Mouse (Mus musculus) layer of hippocampus, adult 11-12 months (tissue): Measurements from ENCODE around the gene Chsy1.

Experiments
- DNase-seq: peaks from one replicate; pipeline ENCODE4 v3.0.0; 2022; ENCODE audit warnings: low spot score

Gene Chsy1

DNA sequence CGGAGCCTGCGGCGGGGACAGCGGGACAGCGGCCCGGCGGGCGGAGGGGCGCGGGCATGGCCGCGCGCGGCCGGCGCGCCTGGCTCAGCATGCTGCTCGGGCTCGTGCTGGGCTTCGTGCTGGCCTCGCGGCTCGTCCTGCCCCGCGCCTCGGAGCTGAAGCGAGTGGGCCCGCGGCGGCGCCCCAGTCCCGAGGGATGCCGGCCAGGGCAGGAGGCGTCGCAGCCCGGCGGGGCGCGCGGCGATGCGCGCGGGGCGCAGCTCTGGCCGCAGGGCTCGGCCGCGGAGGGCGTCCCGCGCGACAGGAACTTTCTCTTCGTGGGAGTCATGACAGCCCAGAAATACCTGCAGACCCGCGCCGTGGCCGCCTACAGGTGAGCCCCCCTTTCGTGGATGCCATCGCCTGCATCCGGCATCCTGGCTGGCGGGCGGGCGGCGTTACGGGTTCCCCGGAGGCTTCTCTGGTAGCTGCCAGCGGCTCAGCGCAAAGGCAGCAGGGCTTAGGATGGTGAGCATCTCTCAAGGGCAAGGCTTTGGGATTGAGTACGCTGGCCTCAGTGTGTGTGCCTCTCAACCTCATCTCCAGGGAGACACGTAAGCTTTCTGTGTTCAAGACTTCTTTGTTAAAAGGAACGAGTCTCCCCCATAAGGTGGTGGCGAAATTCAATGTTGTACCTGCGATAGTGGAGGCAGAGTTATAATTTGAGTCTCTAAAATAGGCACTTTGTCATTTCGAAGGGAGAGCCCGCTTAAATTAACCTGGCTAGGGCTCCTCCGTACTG is 730 bp downstream of the Chsy1 start:
- DNase-seq: no peak

DNA sequence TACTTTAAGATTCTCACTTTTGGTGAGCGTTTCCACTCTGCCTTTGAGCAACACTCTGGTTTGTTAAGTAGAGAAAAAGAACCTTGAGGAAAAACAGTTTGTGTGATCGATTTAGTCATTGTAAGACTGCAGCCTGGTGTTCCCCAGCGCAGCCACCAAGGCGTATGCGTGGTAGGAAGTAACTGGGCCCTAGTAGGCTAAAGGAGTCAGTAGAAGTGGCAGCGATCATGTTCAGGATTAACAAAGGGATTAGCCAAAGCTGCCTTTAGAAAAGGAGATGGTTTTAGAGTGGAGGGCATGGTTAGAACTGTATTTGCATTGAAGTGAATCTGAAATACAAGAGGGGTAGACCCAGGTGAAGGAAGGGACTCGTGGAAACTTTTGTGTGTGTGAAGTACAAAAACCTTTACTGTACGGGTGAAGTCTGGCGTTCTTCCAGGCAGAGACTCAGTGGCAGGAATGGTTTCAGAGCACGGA is 1.4 kb downstream of the Chsy1 start:
- DNase-seq: no peak

DNA sequence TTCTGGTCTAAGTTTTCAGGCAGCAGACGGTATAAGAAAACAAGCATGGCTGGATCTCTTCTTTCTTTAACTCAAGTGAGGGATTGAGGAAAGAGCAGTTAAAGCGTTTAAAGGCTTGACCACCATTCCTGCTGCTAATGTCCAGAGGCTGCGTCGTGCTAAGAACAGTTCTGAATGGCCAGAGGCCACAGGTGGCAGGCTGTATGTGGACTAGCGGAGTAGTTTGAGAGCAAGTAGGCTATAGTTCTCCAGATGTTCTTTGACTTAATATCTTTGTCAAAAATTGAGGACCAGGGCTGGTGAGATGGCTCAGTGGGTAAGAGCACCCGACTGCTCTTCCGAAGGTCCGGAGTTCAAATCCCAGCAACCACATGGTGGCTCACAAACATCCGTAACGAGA is 1.9 kb downstream of the Chsy1 start:
- DNase-seq: no peak

DNA sequence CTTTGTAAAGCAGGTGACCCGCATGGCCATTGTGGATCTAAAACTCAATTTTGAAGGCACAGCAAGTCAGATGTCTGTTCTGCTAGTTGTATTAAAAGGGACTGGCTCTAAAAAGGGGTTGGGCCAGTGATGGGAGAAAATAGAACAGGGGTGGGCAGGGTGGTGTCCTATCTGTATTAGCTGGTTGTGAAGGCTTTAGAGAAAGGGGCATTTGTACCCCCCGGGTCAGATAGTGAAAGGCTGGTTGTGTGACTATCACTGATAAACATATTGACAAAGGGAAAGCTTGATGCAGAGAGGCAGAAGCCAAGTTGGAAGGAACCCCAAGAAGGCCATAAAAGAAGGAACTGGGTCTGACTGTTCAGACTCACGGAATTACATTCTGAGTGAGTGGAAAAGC is 4.2 kb downstream of the Chsy1 start:
- DNase-seq: no peak

DNA sequence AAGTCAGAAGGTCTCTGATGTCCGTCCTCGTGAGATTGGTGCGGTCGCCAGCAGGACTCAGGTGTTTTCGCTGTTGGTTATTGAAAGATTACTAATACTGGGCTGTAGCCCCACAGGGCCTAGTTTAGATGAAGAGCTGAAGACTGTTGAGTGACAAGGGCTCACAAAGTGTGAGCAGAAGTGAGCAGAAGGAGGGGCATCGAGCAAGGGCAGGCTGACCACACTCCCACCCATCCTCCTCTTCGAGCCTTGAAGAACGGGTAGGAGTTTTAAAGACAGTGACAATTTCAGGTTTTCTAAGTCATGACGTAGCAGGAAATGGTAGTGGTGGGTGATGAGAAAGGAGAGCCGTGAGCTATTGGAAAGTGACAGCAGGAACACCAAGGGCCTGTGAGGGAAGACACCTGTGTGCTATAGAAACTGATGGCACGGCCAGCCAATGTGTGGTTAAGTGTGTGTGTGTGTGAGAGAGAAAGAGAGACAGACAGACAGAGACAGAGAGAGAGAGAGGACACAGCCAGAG is 6.6 kb downstream of the Chsy1 start:
- DNase-seq: no peak

DNA sequence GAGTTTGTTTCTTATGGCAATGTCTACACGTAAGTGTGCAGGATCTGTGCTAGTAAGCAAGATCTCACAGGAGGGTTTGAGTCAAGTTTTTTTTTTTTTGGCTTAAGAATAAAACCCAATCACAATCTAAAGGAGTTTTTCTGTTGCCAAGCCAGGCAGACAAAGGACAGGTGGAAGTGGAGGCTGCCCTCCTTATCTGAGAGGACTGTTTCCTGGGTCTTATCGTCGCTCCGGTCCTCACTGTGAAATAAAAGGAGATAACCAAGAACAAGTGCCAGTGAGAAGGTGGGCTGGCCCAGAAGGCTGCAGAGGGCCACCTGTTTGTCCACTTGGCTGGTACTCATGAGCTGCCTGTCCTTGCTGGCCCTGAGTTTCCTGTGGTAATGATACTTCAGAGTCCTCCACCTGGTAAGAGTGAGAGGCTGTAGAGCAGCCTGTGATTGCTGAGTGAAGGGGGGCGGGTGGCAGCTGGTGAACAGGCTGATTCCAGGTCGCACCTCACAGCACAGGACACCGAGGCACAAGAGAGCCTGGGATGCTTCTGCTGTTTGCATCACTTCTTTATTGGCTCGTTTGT is 7.7 kb downstream of the Chsy1 start:
- no peak for DNase-seq

DNA sequence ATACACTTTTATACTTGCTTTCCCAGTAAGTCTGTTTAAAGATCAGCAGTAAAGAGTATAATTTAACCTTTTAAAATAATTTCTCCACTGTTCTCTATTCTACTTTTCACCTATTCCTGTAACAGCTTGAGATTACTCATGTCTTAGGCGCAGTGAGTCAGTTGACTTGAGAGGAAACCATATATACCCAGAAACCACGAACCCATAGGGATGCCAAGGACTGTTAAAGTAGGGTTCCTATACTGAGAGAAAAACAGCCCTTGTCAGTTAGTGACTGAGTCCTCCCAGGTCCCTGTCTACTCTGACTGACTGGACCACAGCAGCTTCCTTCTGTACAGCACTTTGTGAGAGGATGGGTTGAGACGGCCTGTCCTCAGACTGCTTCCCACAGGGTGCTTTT is 8.7 kb downstream of the Chsy1 start:
- DNase-seq: no peak

DNA sequence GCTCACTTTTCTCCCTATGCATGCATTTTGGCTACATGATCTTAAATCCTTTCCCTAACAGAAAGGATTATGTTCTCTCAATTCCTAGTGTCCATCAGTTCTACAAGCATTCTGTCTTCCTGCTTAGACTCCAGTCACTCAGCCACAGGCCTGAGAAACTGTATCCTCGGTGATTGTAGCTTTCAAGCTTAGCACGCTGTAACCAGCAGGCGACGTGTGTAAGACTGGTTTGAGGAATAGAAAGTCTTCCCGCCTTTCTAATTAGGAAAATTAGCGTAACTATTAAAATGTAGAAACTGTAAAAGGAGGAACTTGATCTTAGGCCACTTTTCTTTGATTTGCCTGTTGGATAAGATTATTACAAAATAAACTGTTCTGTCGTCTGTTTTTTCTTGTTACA is 9.5 kb downstream of the Chsy1 start:
- DNase-seq: no peak

DNA sequence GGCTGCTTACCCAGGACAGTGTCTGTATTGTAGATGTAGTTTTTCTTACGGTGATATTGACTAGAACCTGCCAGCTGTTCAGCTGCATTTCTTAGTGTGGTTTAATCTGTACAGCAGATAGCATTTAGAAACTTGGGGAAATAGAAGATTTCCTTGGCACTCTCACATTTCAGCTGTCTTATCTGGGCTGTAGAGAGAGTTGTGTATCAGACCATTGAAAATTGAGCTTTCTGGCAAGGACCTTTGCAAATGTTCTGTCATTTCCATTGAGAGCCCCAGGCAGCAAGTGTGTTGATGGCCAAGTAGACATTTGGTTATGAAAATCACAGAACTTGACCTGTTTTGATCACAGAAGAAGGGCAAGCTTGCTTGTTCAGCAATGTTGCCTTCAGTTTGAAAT is 10.8 kb downstream of the Chsy1 start:
- DNase-seq: no peak

DNA sequence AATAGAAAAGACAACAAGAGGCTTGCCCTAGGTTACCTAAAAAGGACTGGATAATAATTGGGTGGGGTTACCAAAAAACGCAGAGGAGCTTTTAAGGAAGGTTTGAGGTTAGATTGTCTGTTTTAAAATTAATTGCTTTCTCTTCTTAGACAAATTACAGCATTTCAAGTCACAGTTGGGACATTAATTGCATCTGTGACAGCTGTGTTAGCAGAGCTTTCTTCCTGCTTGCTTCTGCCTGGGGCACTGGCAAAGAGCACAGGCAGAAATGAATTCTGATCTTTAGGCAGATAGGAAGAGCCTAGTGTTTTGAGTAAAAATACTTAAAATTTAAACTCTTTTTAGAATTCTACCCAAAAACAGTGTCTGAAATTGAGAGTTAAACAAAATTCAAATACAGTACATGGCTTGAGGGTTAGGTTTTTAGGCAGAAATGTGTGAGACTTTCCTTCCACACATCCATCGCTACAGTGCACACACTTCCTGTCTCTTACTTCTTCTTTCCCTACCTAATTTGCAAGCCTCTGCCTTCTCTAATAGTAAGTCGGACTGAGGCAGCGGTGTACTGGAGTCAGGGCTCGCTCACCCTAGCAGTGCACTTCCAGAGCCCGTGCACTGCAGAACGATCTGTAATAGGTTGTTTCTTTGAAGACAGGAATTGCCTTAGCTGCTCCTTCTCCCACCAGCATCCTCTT is 11.5 kb downstream of the Chsy1 start:
- no peak for DNase-seq

DNA sequence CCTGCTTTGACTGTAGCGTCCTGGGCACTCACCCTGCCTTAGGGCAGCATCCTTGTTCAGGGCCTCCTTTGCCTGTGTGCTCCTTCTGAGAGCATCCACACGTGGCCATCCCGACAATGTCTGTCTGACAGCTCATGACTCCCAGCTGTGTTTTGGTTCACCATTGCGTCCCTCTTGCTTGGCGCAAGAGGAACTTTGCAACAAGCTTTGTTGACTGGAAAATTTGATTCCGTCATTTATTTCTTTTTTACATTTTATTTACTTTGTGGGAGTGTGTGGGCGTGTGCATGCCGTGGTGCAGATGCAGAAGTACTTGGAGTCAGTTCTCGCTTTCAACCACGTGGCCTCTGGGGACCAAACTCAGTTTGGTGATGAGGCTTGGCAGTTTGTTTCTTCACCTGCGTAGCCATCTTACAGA is 15.2 kb downstream of the Chsy1 start:
- DNase-seq: no peak

DNA sequence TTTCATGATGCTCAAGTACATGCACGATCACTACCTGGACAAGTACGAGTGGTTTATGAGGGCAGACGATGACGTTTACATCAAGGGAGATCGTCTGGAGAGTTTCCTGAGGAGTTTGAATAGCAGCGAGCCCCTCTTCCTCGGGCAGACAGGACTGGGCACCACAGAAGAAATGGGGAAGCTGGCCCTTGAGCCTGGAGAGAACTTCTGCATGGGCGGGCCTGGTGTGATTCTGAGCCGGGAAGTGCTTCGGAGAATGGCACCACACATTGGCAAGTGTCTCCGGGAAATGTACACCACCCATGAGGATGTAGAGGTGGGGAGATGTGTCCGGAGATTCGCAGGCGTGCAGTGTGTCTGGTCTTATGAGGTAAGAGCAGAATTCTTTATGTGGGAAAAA is 16.1 kb downstream of the Chsy1 start:
- DNase-seq: no peak

DNA sequence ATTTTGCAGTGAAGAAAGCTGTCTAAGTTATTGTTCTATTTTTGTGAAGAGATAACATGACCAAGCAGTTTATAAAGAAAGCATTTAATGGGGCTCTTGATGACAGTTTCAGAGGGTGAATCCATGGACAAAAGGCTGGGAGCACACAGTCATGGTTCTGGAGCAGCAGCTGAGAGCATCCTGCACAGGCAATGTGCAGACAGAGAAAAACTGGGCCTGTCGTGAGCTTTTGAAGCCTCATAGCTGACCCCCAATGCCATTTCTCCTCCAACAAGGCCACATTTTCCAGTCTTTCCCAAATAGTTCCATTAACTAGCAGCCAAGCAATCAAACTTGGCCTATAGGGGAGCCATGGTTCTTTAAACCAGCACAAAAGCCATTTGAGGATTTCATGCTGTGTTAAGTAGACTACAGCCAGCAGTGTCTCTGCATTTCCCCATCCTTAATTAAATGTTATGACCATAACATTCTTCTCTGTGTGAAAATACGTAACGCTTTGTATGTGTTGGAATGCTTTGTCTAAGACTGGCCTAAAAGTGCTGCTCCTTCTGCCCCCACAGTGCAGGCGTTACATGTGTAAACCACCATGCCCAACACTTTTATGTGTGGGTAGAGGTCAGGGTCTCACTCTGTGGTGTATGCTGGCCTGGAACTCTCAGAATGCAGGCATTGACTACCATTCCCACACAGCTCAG is 18.8 kb downstream of the Chsy1 start:
- no peak for DNase-seq

DNA sequence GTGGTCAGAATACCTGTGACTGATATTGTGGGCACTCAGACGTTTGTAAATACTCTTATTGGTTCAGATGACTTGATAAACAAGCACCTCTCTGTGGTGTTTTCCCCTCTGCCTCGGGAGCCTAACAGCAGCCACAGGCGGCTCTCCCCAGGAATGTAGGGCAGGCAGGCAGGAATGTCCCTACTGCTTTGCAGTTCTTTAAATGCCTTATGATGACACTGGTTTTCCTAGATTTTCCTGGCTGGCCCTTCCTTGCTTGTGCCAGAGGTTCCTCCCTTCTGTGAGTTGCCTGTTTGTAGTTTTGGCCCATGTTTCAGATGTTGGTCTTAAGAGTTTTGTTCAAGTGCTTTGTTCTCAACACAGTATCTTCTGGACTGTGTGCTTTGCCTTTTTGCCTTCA is 19.5 kb downstream of the Chsy1 start:
- DNase-seq: no peak

DNA sequence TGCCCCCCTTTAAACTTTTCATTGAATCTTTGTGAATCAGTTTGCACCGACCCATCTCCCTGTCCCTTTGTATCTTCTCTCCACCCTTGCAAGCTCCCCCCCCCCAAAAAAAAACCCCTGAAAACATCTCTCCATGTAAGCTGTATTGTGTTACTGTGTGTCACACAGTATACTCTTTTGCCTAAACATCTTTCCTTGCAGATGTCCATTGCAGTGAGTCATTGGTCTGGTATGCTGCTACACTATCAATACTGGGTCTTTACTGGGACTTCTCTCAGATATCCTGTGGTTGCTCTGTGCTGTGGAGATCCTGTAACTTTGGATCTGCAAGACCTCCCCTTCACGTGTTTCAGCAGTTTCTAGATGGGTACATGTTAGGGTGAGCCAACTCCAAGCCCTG is 21.0 kb downstream of the Chsy1 start:
- DNase-seq: no peak

DNA sequence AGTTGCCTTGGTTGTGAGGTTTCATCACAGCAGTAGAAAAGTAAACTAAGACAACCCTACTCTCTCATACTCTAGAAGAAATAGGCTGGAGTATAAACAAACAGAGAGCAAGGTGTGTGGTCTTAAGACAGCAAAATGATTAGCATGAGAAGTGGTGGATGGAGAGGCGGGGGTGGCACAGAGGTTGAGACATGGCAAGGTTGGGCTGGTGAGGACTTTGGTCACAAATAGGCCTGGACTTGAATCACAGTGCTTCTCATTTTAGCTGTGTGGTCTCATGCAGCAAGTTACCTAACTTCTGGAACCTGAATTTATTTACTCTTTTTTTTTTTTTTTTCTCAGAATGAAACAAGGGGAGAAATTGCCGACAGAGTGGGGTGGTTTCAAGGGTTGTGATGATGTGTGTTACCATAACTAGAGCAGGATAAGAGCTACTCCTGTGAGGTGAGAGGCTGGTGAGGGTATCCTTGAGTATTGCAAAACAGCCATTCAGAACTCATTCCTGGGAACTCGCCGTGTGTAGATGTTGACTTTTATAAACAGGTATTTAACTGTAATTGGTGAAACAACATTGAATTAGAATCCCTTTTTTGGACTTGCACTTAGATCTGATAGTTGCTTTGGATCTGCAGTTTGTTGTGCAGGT is 22.6 kb downstream of the Chsy1 start:
- no peak for DNase-seq

DNA sequence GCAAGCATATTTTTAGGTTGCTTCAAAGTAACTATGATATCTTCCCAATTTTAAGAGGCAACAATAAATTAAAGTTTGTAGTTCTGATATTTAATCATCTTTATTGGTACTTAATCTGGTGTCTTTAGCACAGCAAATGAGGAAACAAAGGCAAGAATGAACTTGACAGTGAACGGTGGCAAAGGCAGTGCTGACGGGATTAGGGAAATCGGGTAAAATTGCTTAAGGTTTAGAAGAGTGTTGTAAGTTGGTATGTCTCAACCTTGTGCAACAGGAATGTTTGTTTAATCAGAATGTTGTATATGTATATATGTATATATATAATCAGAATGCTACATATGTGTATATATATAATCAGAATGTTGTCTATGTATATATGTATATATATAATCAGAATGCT is 24.8 kb downstream of the Chsy1 start:
- DNase-seq: no peak

DNA sequence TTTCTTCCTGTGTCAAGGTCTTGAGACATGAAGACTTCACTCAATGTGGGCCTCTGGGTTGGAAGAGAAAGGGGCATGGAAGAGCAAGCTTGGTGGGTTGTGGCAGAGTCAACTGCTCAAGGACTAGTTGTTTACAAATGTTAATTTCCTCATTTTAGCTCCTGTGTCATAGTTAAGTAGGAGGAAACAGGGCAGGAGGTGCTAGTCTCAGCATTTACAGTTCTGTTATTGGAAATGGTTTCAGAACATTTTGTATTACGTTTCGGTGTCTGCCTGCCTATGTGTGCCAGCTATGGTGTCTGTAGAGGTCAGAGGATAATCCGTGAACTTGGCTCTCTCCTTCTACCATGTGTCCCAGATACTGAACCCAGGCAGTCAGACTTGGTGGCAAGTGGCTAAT is 26.3 kb downstream of the Chsy1 start:
- DNase-seq: no peak

DNA sequence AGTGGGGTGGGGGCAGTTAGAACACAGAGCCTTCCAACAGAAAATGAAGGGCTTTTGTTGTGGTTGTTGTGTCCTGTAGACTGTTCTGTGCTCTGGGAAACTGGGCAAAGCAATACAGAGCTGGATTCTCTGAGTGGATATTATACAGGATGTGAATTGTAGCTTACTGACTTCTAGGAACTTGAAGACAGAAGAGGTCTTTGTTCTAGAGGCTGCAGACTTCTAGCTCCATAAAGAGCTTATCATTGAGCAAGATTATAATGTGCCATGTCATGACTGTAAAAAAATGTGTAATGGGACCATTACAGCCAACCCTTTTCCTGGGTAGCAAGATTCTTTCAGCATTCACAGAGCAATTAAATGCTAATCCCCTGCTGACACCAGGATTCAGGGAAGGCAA is 26.9 kb downstream of the Chsy1 start:
- no peak for DNase-seq

DNA sequence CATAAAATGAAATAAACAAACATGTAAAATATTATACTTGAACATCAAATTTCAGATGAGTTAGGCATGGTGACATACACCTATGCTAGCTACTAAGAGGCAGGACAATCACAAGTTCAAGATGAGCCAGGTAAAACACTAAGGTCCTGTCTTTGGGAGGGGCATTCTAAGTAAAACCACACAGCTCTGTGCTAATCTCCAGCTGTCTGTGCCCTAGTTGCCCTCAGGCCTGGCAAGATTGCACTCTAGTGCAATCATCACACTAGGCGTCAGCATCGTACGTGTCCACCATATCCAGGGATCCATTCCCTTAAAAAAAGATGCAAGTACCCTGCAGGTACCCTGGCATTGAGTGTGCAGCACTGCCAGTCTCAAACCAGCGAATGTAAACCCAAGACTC is 28.0 kb downstream of the Chsy1 start:
- DNase-seq: no peak

DNA sequence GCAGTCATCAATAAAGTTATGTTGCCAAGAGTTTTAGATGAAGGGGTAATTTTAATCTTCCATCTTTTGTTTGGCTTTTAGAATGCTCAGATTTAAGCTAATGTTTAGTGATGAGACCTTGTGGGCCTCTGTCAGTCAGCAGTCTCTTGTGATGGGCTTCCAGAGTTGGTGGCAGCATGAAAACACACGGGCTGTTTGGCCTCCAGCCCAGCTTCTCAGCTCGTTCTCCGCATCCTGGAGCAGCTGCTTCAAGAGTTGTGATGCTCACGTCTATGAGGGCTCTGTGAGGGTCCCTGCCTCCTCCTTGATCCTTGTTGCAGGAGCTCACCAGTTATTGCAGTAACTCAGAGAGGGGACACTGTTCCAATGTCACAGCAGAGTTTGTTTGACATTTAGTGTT is 29.0 kb downstream of the Chsy1 start:
- no peak for DNase-seq

DNA sequence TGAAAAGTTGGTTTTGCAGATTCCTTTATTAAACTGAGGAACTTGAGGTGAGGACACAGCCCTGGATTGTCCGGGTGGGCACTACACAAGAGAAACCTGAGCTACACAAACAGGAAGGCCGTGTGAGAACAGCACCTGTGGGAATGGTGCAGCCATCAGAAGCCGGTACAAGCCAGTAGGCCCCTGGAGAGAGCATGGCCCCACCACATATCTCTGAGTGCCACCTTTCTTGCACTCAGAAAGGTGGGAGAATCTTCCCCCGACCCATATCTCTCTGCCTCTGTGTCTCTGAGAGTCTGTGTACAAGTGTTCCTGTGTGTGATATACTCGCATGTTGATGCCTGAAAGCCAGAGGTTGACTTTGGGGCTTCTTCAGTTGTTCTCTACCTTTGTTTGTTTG is 29.6 kb downstream of the Chsy1 start:
- DNase-seq: no peak
